Mouse (Mus musculus): ENCODE data around the gene Mybpc1. TPM values are rescaled to one million over a fixed set of nuclear protein-coding genes. Genes with fewer than 3 reads are reported as not detected.
"Not testable (repeated sequence)": the region's sequence is repeated elsewhere in the genome, so short reads cannot be mapped to it uniquely, and the experiment has no call there.

Gene Mybpc1
- polyA plus RNA-seq, 1 experiment from 2014 or later, result 0.33 TPM

- no peak for ATAC-seq (ENCODE audit: insufficient number of reproducible peaks, insufficient read depth, low FRiP score, low read depth)
- Histone ChIP-seq H3K27ac (ENCODE audit: low read length) (no peak overlapping the region), H3K4me3 (ENCODE audit: low read depth, low read length) (no peak overlapping the region), H3K9me3 (ENCODE audit: control insufficient read depth, low read depth, low read length) (no peaks in the 10 kb centered on the region), H3K4me1 (ENCODE audit: control insufficient read depth, insufficient read depth, low read length) (no peaks in the 10 kb centered on the region), H3K27me3 (ENCODE audit: control insufficient read depth, insufficient read depth, low read length) (no peaks in the 10 kb centered on the region), H3K36me3 (ENCODE audit: control insufficient read depth, insufficient read depth, low read length) (no peaks in the 10 kb centered on the region), H3K9ac (replicated peaks; ENCODE audit: low read depth, low read length) (no peak overlapping the region), H3K4me2 (replicated peaks; ENCODE audit: low read depth, low read length) (no peak overlapping the region)
- WGBS, result 63% methylated on average over 5 of the region's 5 CpGs
Observed at GRCm38 (mm10) chr10:88530631-88531030, 74.3 kb downstream of the Mybpc1 start.

GRCm38 (mm10) chr10:88524016-88524415, 80.9 kb downstream of the Mybpc1 start:
- no peak overlapping the region for H3K9ac ChIP-seq (replicated peaks; ENCODE audit: low read depth, low read length)
- no peaks in the 10 kb centered on the region for H3K9me3 ChIP-seq (ENCODE audit: control insufficient read depth, low read depth, low read length)
- no peak overlapping the region for H3K4me2 ChIP-seq (replicated peaks; ENCODE audit: low read depth, low read length)
- ATAC-seq (ENCODE audit: insufficient number of reproducible peaks, insufficient read depth, low FRiP score, low read depth), result no peak
- WGBS, result 67% methylated on average over 2 of the region's 2 CpGs
- H3K4me1 ChIP-seq (ENCODE audit: control insufficient read depth, insufficient read depth, low read length), result no peaks in the 10 kb centered on the region
- no peak overlapping the region for H3K4me3 ChIP-seq (ENCODE audit: low read depth, low read length)
- no peaks in the 10 kb centered on the region for H3K27me3 ChIP-seq (ENCODE audit: control insufficient read depth, insufficient read depth, low read length)
- no peak overlapping the region for H3K27ac ChIP-seq (ENCODE audit: low read length)
- H3K36me3 ChIP-seq (ENCODE audit: control insufficient read depth, insufficient read depth, low read length), result no peaks in the 10 kb centered on the region

- H3K27me3 ChIP-seq (ENCODE audit: control insufficient read depth, insufficient read depth, low read length), result no peaks in the 10 kb centered on the region
- H3K4me2 ChIP-seq (replicated peaks; ENCODE audit: low read depth, low read length), result no peak overlapping the region
- no peak for ATAC-seq (ENCODE audit: insufficient number of reproducible peaks, insufficient read depth, low FRiP score, low read depth)
- H3K4me1 ChIP-seq (ENCODE audit: control insufficient read depth, insufficient read depth, low read length), result no peaks in the 10 kb centered on the region
- no peak overlapping the region for H3K27ac ChIP-seq (ENCODE audit: low read length)
- H3K9ac ChIP-seq (replicated peaks; ENCODE audit: low read depth, low read length), result no peak overlapping the region
- no peaks in the 10 kb centered on the region for H3K9me3 ChIP-seq (ENCODE audit: control insufficient read depth, low read depth, low read length)
- no peak overlapping the region for H3K4me3 ChIP-seq (ENCODE audit: low read depth, low read length)
- WGBS, result 71% methylated on average over 1 of the region's 1 CpGs
- H3K36me3 ChIP-seq (ENCODE audit: control insufficient read depth, insufficient read depth, low read length), result no peaks in the 10 kb centered on the region
Observed at GRCm38 (mm10) chr10:88523212-88523611, 81.7 kb downstream of the Mybpc1 start.

- no peak overlapping the region for H3K4me2 ChIP-seq (replicated peaks; ENCODE audit: low read depth, low read length)
- 81% methylated on average over 8 of the region's 8 CpGs for WGBS
- ATAC-seq (ENCODE audit: insufficient number of reproducible peaks, insufficient read depth, low FRiP score, low read depth), result no peak
- H3K4me3 ChIP-seq (ENCODE audit: low read depth, low read length), result no peak overlapping the region
- no peaks in the 10 kb centered on the region for H3K27me3 ChIP-seq (ENCODE audit: control insufficient read depth, insufficient read depth, low read length)
- no peak overlapping the region for H3K27ac ChIP-seq (ENCODE audit: low read length)
- H3K9me3 ChIP-seq (ENCODE audit: control insufficient read depth, low read depth, low read length), result no peaks in the 10 kb centered on the region
- H3K36me3 ChIP-seq (ENCODE audit: control insufficient read depth, insufficient read depth, low read length), result no peaks in the 10 kb centered on the region
- H3K9ac ChIP-seq (replicated peaks; ENCODE audit: low read depth, low read length), result no peak overlapping the region
- H3K4me1 ChIP-seq (ENCODE audit: control insufficient read depth, insufficient read depth, low read length), result no peaks in the 10 kb centered on the region
Observed at GRCm38 (mm10) chr10:88522795-88523194, 82.2 kb downstream of the Mybpc1 start.

- not testable (repeated sequence) for H3K4me3 ChIP-seq (ENCODE audit: low read depth, low read length); ATAC-seq (ENCODE audit: insufficient number of reproducible peaks, insufficient read depth, low FRiP score, low read depth); H3K9me3 ChIP-seq (ENCODE audit: control insufficient read depth, low read depth, low read length); H3K27ac ChIP-seq (ENCODE audit: low read length); H3K4me1 ChIP-seq (ENCODE audit: control insufficient read depth, insufficient read depth, low read length); H3K27me3 ChIP-seq (ENCODE audit: control insufficient read depth, insufficient read depth, low read length); H3K9ac ChIP-seq (replicated peaks; ENCODE audit: low read depth, low read length); H3K36me3 ChIP-seq (ENCODE audit: control insufficient read depth, insufficient read depth, low read length); H3K4me2 ChIP-seq (replicated peaks; ENCODE audit: low read depth, low read length)
- WGBS, result 81% methylated on average over 6 of the region's 7 CpGs
Observed at GRCm38 (mm10) chr10:88515049-88515448, 89.9 kb downstream of the Mybpc1 start.

- no peak for ATAC-seq (ENCODE audit: insufficient number of reproducible peaks, insufficient read depth, low FRiP score, low read depth)
- Histone ChIP-seq H3K27ac (ENCODE audit: low read length) (no peak overlapping the region), H3K4me1 (ENCODE audit: control insufficient read depth, insufficient read depth, low read length) (no peaks in the 10 kb centered on the region), H3K9ac (replicated peaks; ENCODE audit: low read depth, low read length) (no peak overlapping the region), H3K27me3 (ENCODE audit: control insufficient read depth, insufficient read depth, low read length) (no peaks in the 10 kb centered on the region), H3K9me3 (ENCODE audit: control insufficient read depth, low read depth, low read length) (no peaks in the 10 kb centered on the region), H3K4me3 (ENCODE audit: low read depth, low read length) (no peak overlapping the region), H3K36me3 (ENCODE audit: control insufficient read depth, insufficient read depth, low read length) (no peaks in the 10 kb centered on the region), H3K4me2 (replicated peaks; ENCODE audit: low read depth, low read length) (no peak overlapping the region)
- WGBS, result 55% methylated on average over 2 of the region's 2 CpGs
Observed at GRCm38 (mm10) chr10:88514495-88514894, 90.5 kb downstream of the Mybpc1 start.

GRCm38 (mm10) chr10:88513574-88514135, 91.3 kb downstream of the Mybpc1 start:
- Histone ChIP-seq H3K9me3 (ENCODE audit: control insufficient read depth, low read depth, low read length) (no peaks in the 10 kb centered on the region), H3K27ac (ENCODE audit: low read length) (no peak overlapping the region), H3K4me1 (ENCODE audit: control insufficient read depth, insufficient read depth, low read length) (no peaks in the 10 kb centered on the region), H3K36me3 (ENCODE audit: control insufficient read depth, insufficient read depth, low read length) (no peaks in the 10 kb centered on the region), H3K4me2 (replicated peaks; ENCODE audit: low read depth, low read length) (no peak overlapping the region), H3K9ac (replicated peaks; ENCODE audit: low read depth, low read length) (no peak overlapping the region), H3K4me3 (ENCODE audit: low read depth, low read length) (no peak overlapping the region), H3K27me3 (ENCODE audit: control insufficient read depth, insufficient read depth, low read length) (no peaks in the 10 kb centered on the region)
- ATAC-seq (ENCODE audit: insufficient number of reproducible peaks, insufficient read depth, low FRiP score, low read depth), result no peak
- WGBS, result 80% methylated on average over 8 of the region's 8 CpGs

- H3K36me3 ChIP-seq (ENCODE audit: control insufficient read depth, insufficient read depth, low read length), result no peaks in the 10 kb centered on the region
- WGBS, result 81% methylated on average over 9 of the region's 9 CpGs
- ATAC-seq (ENCODE audit: insufficient number of reproducible peaks, insufficient read depth, low FRiP score, low read depth), result no peak
Observed at GRCm38 (mm10) chr10:88511355-88511754, 93.6 kb downstream of the Mybpc1 start.

More at GRCm38 (mm10) chr10:88511355-88511754, 93.6 kb downstream of the Mybpc1 start:
- Histone ChIP-seq H3K4me2 (replicated peaks; ENCODE audit: low read depth, low read length) (no peak overlapping the region), H3K4me3 (ENCODE audit: low read depth, low read length) (no peak overlapping the region), H3K9me3 (ENCODE audit: control insufficient read depth, low read depth, low read length) (no peaks in the 10 kb centered on the region), H3K9ac (replicated peaks; ENCODE audit: low read depth, low read length) (no peak overlapping the region), H3K27ac (ENCODE audit: low read length) (no peak overlapping the region), H3K27me3 (ENCODE audit: control insufficient read depth, insufficient read depth, low read length) (no peaks in the 10 kb centered on the region), H3K4me1 (ENCODE audit: control insufficient read depth, insufficient read depth, low read length) (no peaks in the 10 kb centered on the region)

Measured in stomach, embryonic 14.5 days (tissue).